Mouse (Mus musculus): ENCODE results near the gene Pdss2.

The Pdss2 gene

GRCm38 (mm10) chr10:43487441-43488010, 266.2 kb downstream of the Pdss2 start:
- DNase-seq, result no peak

DNA sequence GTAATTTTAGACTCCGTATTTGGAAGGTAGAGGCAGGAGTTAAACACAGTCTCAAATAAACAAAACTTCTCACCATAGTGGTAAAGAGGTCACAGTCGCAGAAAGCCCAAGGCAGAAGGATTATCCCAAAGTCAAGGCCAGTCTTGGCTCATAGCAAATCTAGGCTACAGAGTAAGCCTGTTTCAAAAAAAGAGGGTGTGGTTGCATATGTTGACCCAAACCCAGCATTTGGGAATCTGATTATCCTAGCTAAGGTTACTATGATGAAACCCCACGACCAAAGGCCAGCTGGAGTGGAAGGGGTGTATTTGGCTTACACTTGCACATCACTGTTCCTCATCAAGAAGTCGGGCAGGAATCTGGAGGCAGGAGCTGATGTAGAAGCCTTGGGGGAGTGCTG, 267.0 kb downstream of the Pdss2 start:
- DNase-seq, result no peak

- no peak for DNase-seq
Observed at GRCm38 (mm10) chr10:43489139-43489538, 267.9 kb downstream of the Pdss2 start.

DNA sequence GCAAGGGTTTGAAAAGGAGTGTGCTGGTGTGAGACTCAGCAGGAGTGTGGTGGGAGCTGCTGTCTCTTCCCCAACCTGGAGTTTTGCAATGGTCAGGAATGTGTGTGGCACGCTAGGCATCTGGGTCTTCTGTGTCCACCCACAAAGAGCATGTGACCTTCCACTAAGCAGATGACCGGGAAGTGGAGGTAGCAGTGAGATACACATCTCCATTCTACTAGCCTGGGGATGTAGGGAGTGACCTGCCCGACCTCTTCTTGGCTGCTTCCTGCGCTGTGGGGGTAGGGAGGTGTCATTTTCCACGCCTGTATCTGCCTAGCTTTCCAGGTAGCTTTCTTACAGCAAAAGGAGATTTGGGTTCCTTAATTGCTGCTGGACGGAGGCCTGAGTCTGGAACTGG, 268.3 kb downstream of the Pdss2 start:
- DNase-seq, result no peak

GRCm38 (mm10) chr10:43490034-43490433, 268.7 kb downstream of the Pdss2 start:
- no peak for DNase-seq

DNA sequence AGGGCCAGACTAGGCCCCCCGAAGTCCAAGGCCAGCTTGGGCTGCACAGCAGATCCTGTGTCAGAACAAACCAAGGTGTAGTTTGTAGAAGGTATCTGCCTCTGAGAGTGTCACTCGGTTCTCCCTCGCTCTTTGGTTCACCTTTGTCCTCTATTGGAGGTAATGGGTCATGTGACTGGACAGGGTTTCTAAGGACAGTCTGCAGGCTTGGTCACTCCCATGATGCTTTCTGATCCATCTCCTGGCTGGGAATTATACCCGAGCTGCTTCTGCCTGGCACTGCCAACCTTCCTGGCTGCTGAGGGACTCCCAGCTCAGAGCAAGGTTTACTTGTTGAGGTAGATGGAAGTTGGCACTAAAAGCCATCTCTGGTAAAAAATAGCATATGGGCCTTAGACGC, 269.6 kb downstream of the Pdss2 start:
- no peak for DNase-seq

GRCm38 (mm10) chr10:43502599-43502998, 281.3 kb downstream of the Pdss2 start:
- no peak for DNase-seq

- no peak for DNase-seq
Observed at GRCm38 (mm10) chr10:43504291-43504690, 283.0 kb downstream of the Pdss2 start.

DNA sequence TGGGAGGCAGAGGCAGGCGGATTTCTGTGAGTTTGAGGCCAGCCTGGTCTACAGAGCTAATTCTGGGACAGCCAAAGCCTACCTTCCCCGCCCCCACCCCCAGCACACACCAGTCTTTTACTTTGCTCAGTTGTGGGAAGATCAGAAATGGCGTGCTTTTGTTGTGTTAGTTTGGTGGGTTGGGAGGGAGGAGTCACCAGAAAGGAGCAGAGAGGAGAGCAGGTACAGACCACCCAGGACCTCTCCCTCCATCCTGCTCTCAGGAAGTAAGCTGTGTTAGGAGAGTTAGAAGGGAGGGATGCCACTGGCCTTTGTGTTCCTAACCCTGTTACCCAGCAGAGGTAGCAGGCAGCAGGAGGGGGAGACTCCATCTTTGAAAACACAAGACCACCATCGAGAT, 285.8 kb downstream of the Pdss2 start:
- DNase-seq, result no peak

DNA sequence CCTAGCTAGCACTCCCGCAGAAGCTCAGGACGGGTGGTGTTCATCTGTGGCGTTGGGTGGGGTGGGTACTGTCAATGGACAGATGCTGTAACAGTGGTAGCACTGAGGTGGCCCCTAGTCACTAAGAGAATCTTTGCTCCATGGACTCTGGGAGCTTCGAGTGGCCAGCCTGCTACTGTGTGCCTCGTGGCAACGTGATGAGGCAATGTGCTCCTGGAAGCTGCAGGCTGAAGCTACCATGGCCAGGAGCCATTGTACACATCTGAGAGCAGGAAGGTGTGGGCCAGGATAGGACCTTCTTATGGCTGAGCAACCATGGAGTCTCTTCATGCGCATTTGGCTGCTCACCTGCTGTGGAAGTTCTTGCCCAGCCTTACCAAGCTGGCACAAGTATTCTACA, 287.9 kb downstream of the Pdss2 start:
- DNase-seq, result no peak

DNA sequence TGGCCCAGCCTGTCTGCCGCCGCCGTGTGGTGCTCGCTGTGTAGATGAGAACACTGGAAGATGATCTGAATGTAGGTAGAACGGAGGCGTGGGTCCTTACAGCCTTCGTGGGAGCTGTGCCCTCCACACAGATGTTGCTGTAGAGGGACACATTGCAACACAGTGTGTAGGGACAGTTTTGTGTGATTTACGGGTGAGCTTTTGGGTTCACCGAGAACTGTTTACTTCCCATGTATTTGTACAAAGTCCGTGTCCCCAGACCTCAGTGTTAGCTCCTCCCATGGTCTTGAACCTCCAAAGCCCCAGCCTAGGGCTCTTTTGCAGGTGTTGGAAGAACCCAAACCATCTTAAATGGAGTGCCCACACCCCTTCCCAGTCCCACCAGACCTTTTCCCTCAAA, 291.7 kb downstream of the Pdss2 start:
- DNase-seq, result no peak

All from spleen, adult 18-20 months (tissue).